Mouse (Mus musculus) liver, postnatal 0 days (tissue): ENCODE measurements around the gene Cnep1r1.

ENCODE experiments used
- CTCF ChIP-seq: sonication (generic); IDR thresholded peaks from 2 replicates; pipeline ENCODE4 v1.5.1; 2016; ENCODE audit warnings: antibody characterized with exemption, low read depth
- EP300 ChIP-seq: IDR thresholded peaks from 2 replicates; pipeline ENCODE4 v1.6.1; 2016; ENCODE audit warnings: antibody characterized with exemption, low read depth, mild to moderate bottlenecking

- no peak for TF ChIP-seq CTCF
- no peak for TF ChIP-seq EP300
Observed at GRCm38 (mm10) chr8:88124850-88125249, 6.3 kb downstream of the Cnep1r1 start.
